Mouse (Mus musculus) adrenal gland, adult 8-10 months (tissue): Measurements from ENCODE around the gene Speg. TPM values are rescaled to one million over a fixed set of nuclear protein-coding genes. Genes with fewer than 3 reads are reported as not detected.

Experiments
- DNase-seq: peaks from one replicate; pipeline ENCODE4 v3.0.0; 2022
- total RNA-seq, 4 experiments: library from RNA; stranded (reverse); gene quantifications; 2 replicates each; pipeline ENCODE4 v1.2.4; 2022

Gene Speg
- total RNA-seq, 4 experiments from 2014 or later = 13.7 to 32.9 (median 22.2) TPM

GRCm38 (mm10) chr1:75462636-75463035, 87.5 kb downstream of the Speg start:
- DNase-seq = no peak

GRCm38 (mm10) chr1:75463652-75464204, 88.6 kb downstream of the Speg start:
- no peak for DNase-seq

GRCm38 (mm10) chr1:75467215-75467927, 92.3 kb downstream of the Speg start:
- DNase-seq = peak; percentile 72

- DNase-seq = peak; percentile 71
Measured at GRCm38 (mm10) chr1:75469287-75469825, 94.3 kb downstream of the Speg start.

DNA sequence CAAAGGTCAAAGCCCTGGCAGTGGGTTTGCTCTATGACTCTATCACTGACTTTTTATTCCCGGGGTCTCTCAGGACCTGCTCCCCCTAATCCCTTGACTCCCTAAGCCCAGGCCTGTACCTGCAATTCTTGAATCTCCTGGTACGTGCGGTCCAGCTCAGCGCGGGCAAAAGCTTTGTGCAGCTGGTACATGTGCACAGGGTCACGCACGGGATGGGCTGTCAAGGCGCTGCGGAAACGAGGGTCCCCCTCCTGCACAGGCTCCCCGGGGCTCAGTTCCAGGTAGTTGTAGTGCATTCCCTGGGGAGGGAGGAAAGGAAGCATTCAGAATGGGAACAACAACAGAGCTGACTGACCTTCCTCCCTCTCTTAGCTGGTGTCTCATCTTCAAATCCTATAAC, 101.3 kb downstream of the Speg start:
- DNase-seq = no peak

DNA sequence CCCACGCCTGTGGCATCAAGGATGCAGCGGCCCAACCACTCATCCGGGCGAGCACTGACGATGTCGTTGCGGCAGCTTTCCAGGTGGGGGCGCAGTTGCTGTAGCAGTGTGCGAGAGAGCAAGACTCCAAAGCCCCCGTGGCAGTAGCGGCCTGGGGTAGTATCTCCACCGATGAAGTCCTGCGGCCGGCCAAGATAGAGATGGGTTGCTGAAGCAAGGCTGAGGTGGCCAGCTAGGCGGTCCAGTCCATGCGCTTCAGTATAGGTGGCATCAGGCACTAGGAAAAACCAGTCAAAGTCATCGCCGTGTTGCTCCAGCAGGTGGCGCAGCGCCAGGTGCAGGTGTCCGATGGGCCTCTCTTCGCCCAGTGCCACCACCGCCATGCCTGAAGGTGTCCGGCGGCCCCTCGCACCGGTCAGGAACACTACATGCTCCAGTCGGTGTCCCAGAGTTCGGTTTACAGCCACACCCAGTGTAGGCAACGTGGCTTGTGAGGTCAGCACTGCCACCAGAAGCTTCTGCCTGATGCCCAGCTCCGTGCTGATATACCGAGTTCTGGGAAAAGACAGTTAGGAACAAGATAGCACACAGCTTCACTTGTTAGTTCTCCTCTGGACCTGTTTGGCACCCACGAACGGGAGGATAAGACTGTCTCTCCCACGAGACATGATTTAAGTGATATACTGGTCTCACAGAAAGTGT, 102.3 kb downstream of the Speg start:
- peak; percentile 76 for DNase-seq

DNA sequence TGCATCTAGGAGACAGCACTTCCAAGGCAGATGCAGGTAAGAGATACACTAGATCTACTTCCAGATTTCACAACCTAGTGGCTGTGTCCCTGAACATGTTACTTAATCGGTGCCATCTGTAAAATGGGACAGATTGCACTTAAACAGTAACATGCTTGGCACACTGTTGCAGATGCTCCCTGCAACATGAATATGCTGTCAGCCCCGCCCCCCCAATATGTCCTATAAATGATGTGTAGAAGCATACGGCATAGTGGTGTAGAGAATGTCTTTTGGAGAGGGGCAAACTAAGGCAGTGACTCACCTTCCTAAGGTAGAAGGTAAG, 102.8 kb downstream of the Speg start:
- no peak for DNase-seq

- DNase-seq = peak; percentile 50
Measured at GRCm38 (mm10) chr1:75478497-75478896, 103.4 kb downstream of the Speg start.

- DNase-seq = peak; percentile 97
Measured at GRCm38 (mm10) chr1:75478916-75479634, 104.0 kb downstream of the Speg start, which contains the start of the genes Chpf and Tmem198. Gene Chpf, minus strand, starts transcription at chr1:75479307. Gene Tmem198, plus strand, starts transcription at chr1:75479532.

DNA sequence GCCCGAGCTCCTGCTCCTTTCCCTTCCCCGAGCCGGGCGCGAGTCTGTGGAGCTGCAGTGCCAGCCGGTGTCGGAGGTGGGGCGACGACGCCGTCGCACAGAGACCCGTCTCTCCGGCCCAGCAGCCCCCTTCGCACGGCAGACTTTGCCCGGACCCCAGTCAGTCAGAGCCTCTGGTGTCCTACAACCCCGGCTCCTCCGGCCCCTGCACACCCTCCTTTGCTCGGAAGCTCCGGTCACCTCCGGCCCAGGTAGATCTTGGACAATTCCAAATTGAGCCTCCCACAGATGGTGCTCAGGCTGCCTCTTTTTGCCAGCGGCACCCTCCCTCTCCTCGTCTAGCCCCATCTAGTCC, 104.5 kb downstream of the Speg start:
- no peak for DNase-seq

- DNase-seq = no peak
Measured at GRCm38 (mm10) chr1:75480036-75480435, 104.9 kb downstream of the Speg start.

GRCm38 (mm10) chr1:75480735-75481134, 105.6 kb downstream of the Speg start:
- no peak for DNase-seq

Other genes starting within 250 kb of the Speg start
- gene Slc23a3, start 241.4 kb upstream of the Speg start, total RNA-seq = under 1 TPM; 0.15 to 0.77 (median 0.29) TPM
- 10 to 100 TPM; 38.5 to 48.6 (median 43.4) TPM for gene Cnppd1, start 232.6 kb upstream of the Speg start, total RNA-seq
- gene Retreg2, start 232.5 kb upstream of the Speg start, total RNA-seq = 100 to 1,000 TPM in 3 of 4 experiments, 10 to 100 TPM in 1; 98.5 to 113 (median 104) TPM
- 10 to 100 TPM; 34.2 to 39.7 (median 36.2) TPM for gene Zfand2b, start 206.7 kb upstream of the Speg start, total RNA-seq
- 10 to 100 TPM; 20.9 to 32.9 (median 31.4) TPM for gene Abcb6, start 194.9 kb upstream of the Speg start, total RNA-seq
- 10 to 100 TPM; 17.0 to 28.2 (median 22.8) TPM for gene Ankzf1, start 183.1 kb upstream of the Speg start, total RNA-seq
- gene Atg9a, start 183.1 kb upstream of the Speg start, total RNA-seq = 10 to 100 TPM; 41.9 to 52.6 (median 47.6) TPM
- 10 to 100 TPM; 19.4 to 49.8 (median 33.2) TPM for gene Glb1l, start 164.5 kb upstream of the Speg start, total RNA-seq
- gene Stk16, start 164.5 kb upstream of the Speg start, total RNA-seq = 100 to 1,000 TPM; 102 to 131 (median 120) TPM
- gene Tuba4a, start 155.4 kb upstream of the Speg start, total RNA-seq = 10 to 100 TPM; 43.5 to 54.4 (median 49.1) TPM
- not detected for gene A630095N17Rik, start 143.2 kb upstream of the Speg start, total RNA-seq
- 100 to 1,000 TPM in 3 of 4 experiments, 10 to 100 TPM in 1; 85.7 to 111 (median 108) TPM for gene Dnajb2, start 138.9 kb upstream of the Speg start, total RNA-seq
- 10 to 100 TPM; 59.0 to 80.7 (median 66.5) TPM for gene Ptprn, start 110.8 kb upstream of the Speg start, total RNA-seq
- 100 to 1,000 TPM; 143 to 279 (median 188) TPM for gene Resp18, start 96.9 kb upstream of the Speg start, total RNA-seq
- gene Dnpep, start 57.3 kb upstream of the Speg start, total RNA-seq = 100 to 1,000 TPM; 101 to 112 (median 104) TPM
- 10 to 100 TPM; 13.3 to 16.4 (median 15.6) TPM for gene Des, start 15.0 kb upstream of the Speg start, total RNA-seq
- gene Gmppa, start 60.6 kb downstream of the Speg start, total RNA-seq = 100 to 1,000 TPM in 1 of 4 experiments, 10 to 100 TPM in 3; 56.5 to 103 (median 92.0) TPM
- gene Asic4, start 75.1 kb downstream of the Speg start, total RNA-seq = 10 to 100 TPM in 2 of 4 experiments, 1 to 10 TPM in 2; 4.9 to 11.1 (median 8.4) TPM
- gene Chpf, start 104.0 kb downstream of the Speg start, total RNA-seq = 10 to 100 TPM; 56.6 to 72.7 (median 67.0) TPM
- 1 to 10 TPM; 2.5 to 5.8 (median 3.0) TPM for gene Tmem198, start 104.2 kb downstream of the Speg start, total RNA-seq
- gene Obsl1, start 131.2 kb downstream of the Speg start, total RNA-seq = 100 to 1,000 TPM in 1 of 4 experiments, 10 to 100 TPM in 3; 71.0 to 109 (median 87.5) TPM
- gene Inha, start 131.8 kb downstream of the Speg start, total RNA-seq = 10 to 100 TPM; 22.8 to 56.9 (median 34.3) TPM
- gene Stk11ip, start 146.2 kb downstream of the Speg start, total RNA-seq = 10 to 100 TPM; 19.1 to 34.9 (median 31.3) TPM
- gene Slc4a3, start 171.0 kb downstream of the Speg start, total RNA-seq = 100 to 1,000 TPM; 124 to 271 (median 199) TPM